Mouse (Mus musculus): ENCODE data around the gene Gpc6. TPM values are rescaled to one million over a fixed set of nuclear protein-coding genes. Genes with fewer than 3 reads are reported as not detected.

The Gpc6 gene
- polyA plus RNA-seq, 1 experiment: 1.4 TPM

DNA sequence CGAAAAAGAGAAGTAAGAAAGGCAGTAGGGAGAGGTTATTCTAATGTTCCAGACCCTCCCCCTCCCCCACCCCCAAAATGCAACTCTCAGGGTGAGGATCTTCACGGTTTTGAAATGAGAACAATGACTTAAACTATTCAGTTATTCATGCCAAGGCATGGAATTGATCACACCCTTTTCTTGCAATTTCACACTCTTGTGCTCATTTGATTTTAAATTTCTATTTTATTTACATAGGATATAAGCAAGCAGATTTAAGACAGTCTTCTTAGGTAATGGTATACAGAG, 379.6 kb downstream of the Gpc6 start:
- Histone ChIP-seq H3K4me1 (ENCODE audit: control insufficient read depth, insufficient read depth, insufficient read length, low read length) (no peaks in the 10 kb centered on the region), H3K4me3 (ENCODE audit: insufficient read depth, low read depth, low read length) (no peak overlapping the region), H3K27ac (replicated peaks; ENCODE audit: low read depth, low read length) (no peak overlapping the region)

DNA sequence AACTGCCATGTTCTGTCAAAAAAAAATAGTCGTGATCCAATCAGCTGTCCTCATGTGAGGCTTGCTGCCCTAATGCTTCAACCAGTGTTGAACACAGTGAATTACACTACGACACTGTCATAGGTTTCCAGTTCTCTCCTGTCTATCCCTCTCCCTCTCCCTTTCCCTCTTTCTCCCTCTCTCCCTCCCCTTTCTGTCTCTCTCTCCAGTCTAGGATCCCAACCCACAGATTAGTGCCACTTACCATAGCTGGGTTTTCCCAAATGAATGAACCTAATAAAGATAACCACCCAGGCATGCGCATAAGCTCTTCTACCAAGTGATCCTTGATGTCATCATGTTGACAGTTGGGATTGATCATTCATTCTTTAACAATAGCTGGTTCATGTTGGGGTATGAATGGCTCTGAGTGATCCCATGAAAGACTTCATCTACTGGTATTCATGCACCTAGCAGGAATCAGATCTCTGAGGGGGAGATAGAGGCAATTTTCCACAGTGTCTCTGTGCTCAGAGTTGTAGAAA, 384.9 kb downstream of the Gpc6 start:
- H3K27ac ChIP-seq (replicated peaks; ENCODE audit: low read depth, low read length): no peak overlapping the region
- no peaks in the 10 kb centered on the region for H3K4me1 ChIP-seq (ENCODE audit: control insufficient read depth, insufficient read depth, insufficient read length, low read length)
- H3K4me3 ChIP-seq (ENCODE audit: insufficient read depth, low read depth, low read length): no peak overlapping the region

GRCm38 (mm10) chr14:117324214-117324613, 399.1 kb downstream of the Gpc6 start:
- H3K4me3 ChIP-seq (ENCODE audit: insufficient read depth, low read depth, low read length): no peak overlapping the region
- no peaks in the 10 kb centered on the region for H3K4me1 ChIP-seq (ENCODE audit: control insufficient read depth, insufficient read depth, insufficient read length, low read length)
- H3K27ac ChIP-seq (replicated peaks; ENCODE audit: low read depth, low read length): no peak overlapping the region

DNA sequence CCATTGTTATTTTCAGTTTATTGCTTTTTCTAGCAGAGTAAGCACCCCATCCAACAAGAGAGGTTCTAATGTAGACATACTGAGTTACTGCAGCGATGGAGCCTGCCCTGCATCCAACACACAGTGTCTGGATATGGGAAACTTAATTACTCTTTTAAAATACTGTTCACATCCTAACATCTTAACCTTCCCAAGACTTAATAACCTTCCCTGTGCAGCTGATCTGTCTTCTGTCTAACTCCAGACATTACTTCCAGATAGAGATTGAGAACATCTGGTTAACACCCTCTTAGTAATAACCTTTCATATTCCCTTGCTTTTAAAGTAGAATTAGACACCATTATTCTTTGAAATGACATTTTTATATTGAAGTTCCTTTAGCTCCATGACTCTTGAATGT, 407.1 kb downstream of the Gpc6 start:
- Histone ChIP-seq H3K4me3 (ENCODE audit: insufficient read depth, low read depth, low read length) (no peak overlapping the region), H3K4me1 (ENCODE audit: control insufficient read depth, insufficient read depth, insufficient read length, low read length) (no peaks in the 10 kb centered on the region), H3K27ac (replicated peaks; ENCODE audit: low read depth, low read length) (no peak overlapping the region)

- Histone ChIP-seq H3K27ac (replicated peaks; ENCODE audit: low read depth, low read length) (no peak overlapping the region), H3K4me1 (ENCODE audit: control insufficient read depth, insufficient read depth, insufficient read length, low read length) (peaks cover 3% of the 10 kb centered on the region), H3K4me3 (ENCODE audit: insufficient read depth, low read depth, low read length) (no peak overlapping the region)
Observed at GRCm38 (mm10) chr14:117337271-117337670, 412.2 kb downstream of the Gpc6 start.

DNA sequence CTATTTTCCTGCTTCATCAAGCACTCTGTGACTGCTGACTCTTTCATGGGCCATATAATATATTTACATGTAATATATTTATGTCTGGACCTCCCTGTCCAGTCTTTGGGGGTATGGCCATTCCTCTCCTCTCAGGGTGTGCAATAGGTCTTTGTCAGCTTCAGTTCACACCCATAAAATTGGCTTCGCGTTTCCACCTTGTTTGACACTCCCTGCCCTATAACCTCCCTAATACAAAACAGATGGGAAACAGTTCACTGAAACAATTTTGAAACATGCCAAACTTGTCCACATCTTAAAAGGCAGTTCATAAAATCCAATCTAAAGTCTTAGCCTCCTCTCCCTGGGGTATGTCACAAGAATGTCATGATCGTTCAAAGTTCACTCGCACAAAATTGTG, 415.4 kb downstream of the Gpc6 start:
- H3K4me3 ChIP-seq (ENCODE audit: insufficient read depth, low read depth, low read length): no peak overlapping the region
- peaks cover 3% of the 10 kb centered on the region for H3K4me1 ChIP-seq (ENCODE audit: control insufficient read depth, insufficient read depth, insufficient read length, low read length)
- H3K27ac ChIP-seq (replicated peaks; ENCODE audit: low read depth, low read length): no peak overlapping the region

- H3K27ac ChIP-seq (replicated peaks; ENCODE audit: low read depth, low read length): no peak overlapping the region
- H3K4me1 ChIP-seq (ENCODE audit: control insufficient read depth, insufficient read depth, insufficient read length, low read length): peaks cover 3% of the 10 kb centered on the region
- no peak overlapping the region for H3K4me3 ChIP-seq (ENCODE audit: insufficient read depth, low read depth, low read length)
Observed at GRCm38 (mm10) chr14:117344505-117344904, 419.4 kb downstream of the Gpc6 start.

- Histone ChIP-seq H3K27ac (replicated peaks; ENCODE audit: low read depth, low read length) (no peak overlapping the region), H3K4me3 (ENCODE audit: insufficient read depth, low read depth, low read length) (no peak overlapping the region), H3K4me1 (ENCODE audit: control insufficient read depth, insufficient read depth, insufficient read length, low read length) (no peaks in the 10 kb centered on the region)
Observed at GRCm38 (mm10) chr14:117346372-117346885, 421.3 kb downstream of the Gpc6 start.

DNA sequence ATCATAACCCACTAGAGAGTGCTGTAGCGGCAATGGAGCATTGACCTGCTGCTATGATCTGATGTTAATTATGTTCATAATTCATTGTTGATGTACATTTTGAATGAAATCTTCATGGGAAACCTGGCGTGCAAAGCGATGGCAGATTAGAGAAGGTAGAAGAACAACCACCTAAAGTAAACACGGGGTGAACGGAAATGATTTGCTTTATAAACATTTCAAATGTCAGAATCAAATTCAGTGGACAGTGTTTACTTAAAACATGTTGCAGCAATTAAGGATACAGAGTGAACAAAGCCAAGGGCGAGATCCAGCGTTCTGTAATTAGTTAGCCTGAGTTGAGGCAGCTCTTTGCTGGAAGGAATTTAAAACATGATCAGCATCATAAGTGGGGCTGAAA, 426.2 kb downstream of the Gpc6 start:
- Histone ChIP-seq H3K4me3 (ENCODE audit: insufficient read depth, low read depth, low read length) (no peak overlapping the region), H3K4me1 (ENCODE audit: control insufficient read depth, insufficient read depth, insufficient read length, low read length) (no peaks in the 10 kb centered on the region), H3K27ac (replicated peaks; ENCODE audit: low read depth, low read length) (no peak overlapping the region)

DNA sequence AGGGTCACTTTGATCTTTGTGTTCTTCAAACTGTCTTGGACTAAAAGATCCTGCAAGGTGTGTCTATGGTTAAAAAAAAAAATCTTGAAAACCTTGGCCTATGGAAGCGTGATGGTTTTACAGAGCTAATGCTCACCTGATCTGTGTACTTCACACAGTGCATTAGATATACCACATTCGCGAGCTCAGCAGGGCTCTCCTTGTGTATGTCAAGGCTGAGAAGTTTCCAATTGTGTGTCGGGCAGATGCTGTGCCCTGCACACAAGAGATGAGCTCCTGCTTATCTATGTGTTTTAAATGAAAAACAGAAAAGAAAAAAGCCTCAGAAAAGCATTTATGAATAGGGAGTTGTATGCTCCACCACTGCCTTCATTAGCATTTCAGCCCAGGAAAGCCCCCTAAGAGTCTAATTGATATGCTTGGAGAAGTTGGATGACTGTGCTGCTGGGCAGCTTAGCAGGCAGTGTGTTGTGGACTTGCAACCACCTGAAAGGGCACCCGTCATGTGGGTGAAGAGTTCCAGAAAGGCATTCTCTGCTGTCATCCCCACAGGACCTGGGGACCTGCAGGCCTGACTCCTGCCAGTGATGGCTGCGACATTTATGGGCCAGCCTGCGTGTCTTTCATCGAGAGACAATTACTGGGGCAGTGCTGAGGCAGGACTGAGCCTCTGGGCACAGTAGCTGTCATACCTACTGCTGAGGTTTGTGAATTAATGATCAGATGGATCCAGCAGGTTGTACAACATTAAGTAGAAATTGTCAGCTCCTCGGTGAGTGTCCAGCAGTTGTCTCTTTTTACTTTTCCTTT, 436.2 kb downstream of the Gpc6 start:
- H3K4me3 ChIP-seq (ENCODE audit: insufficient read depth, low read depth, low read length): no peak overlapping the region
- no peaks in the 10 kb centered on the region for H3K4me1 ChIP-seq (ENCODE audit: control insufficient read depth, insufficient read depth, insufficient read length, low read length)
- H3K27ac ChIP-seq (replicated peaks; ENCODE audit: low read depth, low read length): no peak overlapping the region

DNA sequence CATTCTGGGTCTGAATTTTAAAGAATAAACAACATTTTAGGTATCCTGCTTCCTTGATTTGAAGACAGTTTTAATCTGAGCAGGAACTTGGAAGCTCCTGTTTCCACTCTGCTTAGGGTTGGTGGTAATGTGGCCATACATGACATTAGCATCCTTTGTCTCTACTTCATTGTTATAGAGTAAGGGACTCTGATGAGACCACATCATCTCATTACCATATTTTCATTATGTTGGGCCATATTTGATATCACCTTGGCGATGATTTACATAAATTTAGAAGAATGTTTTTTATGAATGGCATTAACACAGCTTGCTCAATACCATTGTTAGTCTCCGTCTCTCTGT, 436.8 kb downstream of the Gpc6 start:
- Histone ChIP-seq H3K27ac (replicated peaks; ENCODE audit: low read depth, low read length) (no peak overlapping the region), H3K4me1 (ENCODE audit: control insufficient read depth, insufficient read depth, insufficient read length, low read length) (no peaks in the 10 kb centered on the region), H3K4me3 (ENCODE audit: insufficient read depth, low read depth, low read length) (no peak overlapping the region)

- H3K27ac ChIP-seq (replicated peaks; ENCODE audit: low read depth, low read length): no peak overlapping the region
- no peak overlapping the region for H3K4me3 ChIP-seq (ENCODE audit: insufficient read depth, low read depth, low read length)
- H3K4me1 ChIP-seq (ENCODE audit: control insufficient read depth, insufficient read depth, insufficient read length, low read length): no peaks in the 10 kb centered on the region
Observed at GRCm38 (mm10) chr14:117369331-117369866, 444.3 kb downstream of the Gpc6 start.

DNA sequence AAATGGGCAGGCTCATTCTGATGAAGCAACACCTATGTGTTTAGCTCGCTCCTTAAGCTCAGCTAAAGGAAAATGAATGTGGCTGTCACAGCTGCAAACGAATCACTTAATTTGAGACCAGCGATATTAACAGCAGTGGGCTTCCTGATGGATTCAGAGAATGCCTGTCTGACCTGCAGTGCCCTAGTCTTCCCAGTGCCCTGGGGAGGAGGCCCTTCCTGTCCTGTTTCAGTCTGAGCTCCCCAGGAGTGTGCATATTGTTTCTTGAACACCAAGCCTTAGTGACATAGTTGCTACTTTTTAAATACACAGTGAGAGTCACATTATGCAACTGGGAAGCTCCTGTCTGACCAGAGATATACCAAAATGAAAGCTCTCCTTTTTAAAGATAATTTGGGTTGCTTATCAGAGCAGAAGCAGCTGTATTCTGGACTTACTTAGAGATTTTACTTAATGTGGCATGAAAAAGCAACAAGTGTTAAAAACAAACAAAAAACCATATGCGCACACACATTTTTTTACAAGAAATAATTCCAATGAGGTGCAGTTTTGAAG, 451.8 kb downstream of the Gpc6 start:
- Histone ChIP-seq H3K27ac (replicated peaks; ENCODE audit: low read depth, low read length) (no peak overlapping the region), H3K4me1 (ENCODE audit: control insufficient read depth, insufficient read depth, insufficient read length, low read length) (no peaks in the 10 kb centered on the region), H3K4me3 (ENCODE audit: insufficient read depth, low read depth, low read length) (no peak overlapping the region)

GRCm38 (mm10) chr14:117379979-117380378, 454.9 kb downstream of the Gpc6 start:
- no peak overlapping the region for H3K4me3 ChIP-seq (ENCODE audit: insufficient read depth, low read depth, low read length)
- H3K27ac ChIP-seq (replicated peaks; ENCODE audit: low read depth, low read length): no peak overlapping the region
- no peaks in the 10 kb centered on the region for H3K4me1 ChIP-seq (ENCODE audit: control insufficient read depth, insufficient read depth, insufficient read length, low read length)

DNA sequence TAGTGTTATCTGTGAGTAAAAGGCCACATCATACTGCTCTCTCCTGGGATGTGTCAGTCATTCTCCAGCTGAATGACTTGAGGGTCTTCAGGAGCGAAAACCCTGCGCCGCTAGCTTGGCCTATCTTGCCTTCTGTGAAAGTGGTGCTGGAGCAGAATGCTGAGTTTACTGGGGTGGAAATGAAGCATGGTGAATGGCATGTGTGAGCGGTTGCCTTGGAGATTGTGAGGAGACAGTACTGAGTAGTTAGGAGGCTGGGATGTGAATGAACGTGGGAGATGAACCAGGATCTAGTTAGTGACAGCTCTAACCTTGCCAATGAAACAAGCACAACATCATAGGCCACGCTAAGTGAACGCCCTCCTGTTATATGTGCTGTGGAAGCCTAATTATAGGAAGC, 458.1 kb downstream of the Gpc6 start:
- no peaks in the 10 kb centered on the region for H3K4me1 ChIP-seq (ENCODE audit: control insufficient read depth, insufficient read depth, insufficient read length, low read length)
- no peak overlapping the region for H3K4me3 ChIP-seq (ENCODE audit: insufficient read depth, low read depth, low read length)
- H3K27ac ChIP-seq (replicated peaks; ENCODE audit: low read depth, low read length): no peak overlapping the region
